Mouse (Mus musculus): Measurements from ENCODE around the gene 0610009B22Rik. TPM values are rescaled to one million over a fixed set of nuclear protein-coding genes. Genes with fewer than 3 reads are reported as not detected.
A peak's percentile ranks its signal among the peaks of the same experiment; 100 is the strongest.

The 0610009B22Rik gene
- total and polyA plus RNA-seq, 2 experiments, result 17.7 to 30.5 TPM

DNA sequence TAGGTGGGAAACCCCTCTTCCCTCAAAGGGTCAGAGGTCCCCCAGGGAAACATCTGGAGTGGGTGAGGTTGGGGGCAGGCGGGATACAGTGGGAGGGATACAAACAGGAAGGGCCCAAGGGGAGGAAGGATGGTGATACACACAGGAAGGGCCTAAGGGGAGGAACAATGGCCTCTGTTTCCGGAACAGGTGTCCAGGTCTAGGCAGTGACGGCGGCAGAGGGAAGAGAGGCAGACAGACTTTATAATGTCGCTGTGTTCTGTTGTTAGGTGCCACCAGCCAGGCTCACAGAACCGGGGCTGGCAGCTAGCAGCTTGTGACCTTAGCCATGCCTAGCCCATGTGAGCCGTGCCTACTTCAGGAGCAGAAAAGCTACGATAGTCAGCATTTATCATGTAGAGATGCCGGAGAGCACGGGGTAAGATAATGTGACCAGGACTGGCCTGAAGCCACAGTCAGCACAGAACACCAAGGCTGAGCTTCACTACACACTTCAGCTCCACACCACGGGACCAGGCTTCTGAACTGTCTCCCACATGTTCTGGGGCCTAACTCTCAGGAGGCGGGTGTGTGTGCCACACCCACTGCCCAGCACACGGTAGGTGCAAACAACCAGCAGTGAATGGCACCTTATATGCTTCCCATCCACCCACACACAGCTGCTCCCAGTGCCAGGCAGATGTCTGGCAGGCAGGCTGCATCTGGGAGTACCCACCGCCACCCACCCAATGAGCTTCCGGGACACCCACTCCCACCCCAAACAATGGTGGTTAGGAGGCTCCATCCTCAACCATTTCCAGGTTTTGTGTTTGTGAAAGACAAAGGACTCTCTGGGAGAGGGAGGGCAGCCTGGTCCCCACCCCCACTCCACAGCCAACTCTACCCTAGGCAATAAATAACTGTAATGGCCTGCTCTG is 41.7 kb downstream of the 0610009B22Rik start:
- H3K27ac ChIP-seq (replicated peaks; ENCODE audit: insufficient read depth, low read depth, low read length), result peak overlapping the region; percentile 38; the same call in 1 of the 2 replicates
- TF ChIP-seq CTCF (IDR thresholded peaks at IDR 0.05; ENCODE audit: low read depth, low read length), result no peak
- TF ChIP-seq POLR2A (IDR thresholded peaks at IDR 0.05; ENCODE audit: extremely low read depth, insufficient read depth, low read length), result no peak
- H3K9ac ChIP-seq (ENCODE audit: low read depth, low read length), result no peak overlapping the region
- H3K36me3 ChIP-seq (ENCODE audit: control insufficient read depth, insufficient read depth, low read length), result no peaks in the 10 kb centered on the region
- no peak for DNase-seq (ENCODE audit: extremely low read depth, low read depth, low spot score)
- H3K4me3 ChIP-seq (ENCODE audit: insufficient read depth, low read depth, low read length), result no peak overlapping the region
- H3K79me2 ChIP-seq (ENCODE audit: control insufficient read depth, insufficient read depth, low read length), result peaks cover 6% of the 10 kb centered on the region; the same call in 1 of the 2 replicates
- WGBS, result 78% methylated on average over 15 of the region's 15 CpGs
- peaks cover 2% of the 10 kb centered on the region; the same call in 1 of the 2 replicates for H3K4me1 ChIP-seq (ENCODE audit: control insufficient read depth, insufficient read depth, low read length)
- no peaks in the 10 kb centered on the region for H3K27me3 ChIP-seq (ENCODE audit: control insufficient read depth, insufficient read depth, low read length)

DNA sequence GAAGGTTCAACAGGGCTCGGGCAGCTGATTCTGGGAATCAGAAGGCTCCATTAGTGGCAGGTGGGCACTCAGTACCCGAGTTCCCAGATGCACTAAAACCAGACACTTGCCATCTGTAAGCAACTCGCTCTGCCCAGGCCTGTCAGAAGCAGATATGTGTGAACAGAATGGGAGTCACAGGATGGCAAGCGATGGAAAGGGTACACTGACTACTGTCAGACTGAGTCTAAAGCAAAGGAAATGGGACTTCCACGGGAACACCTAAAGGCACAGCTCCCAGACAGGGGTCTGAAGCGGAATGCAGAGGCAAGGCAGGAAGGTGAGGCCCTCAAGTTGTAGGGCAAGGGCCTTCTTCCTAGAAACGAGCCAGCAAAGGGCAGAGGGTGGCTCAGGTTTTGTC is 42.4 kb downstream of the 0610009B22Rik start:
- H3K4me3 ChIP-seq (ENCODE audit: insufficient read depth, low read depth, low read length), result no peak overlapping the region
- 77% methylated on average over 7 of the region's 7 CpGs for WGBS
- no peaks in the 10 kb centered on the region for H3K36me3 ChIP-seq (ENCODE audit: control insufficient read depth, insufficient read depth, low read length)
- no peak overlapping the region for H3K9ac ChIP-seq (ENCODE audit: low read depth, low read length)
- H3K27ac ChIP-seq (replicated peaks; ENCODE audit: insufficient read depth, low read depth, low read length), result no peak overlapping the region
- no peak for DNase-seq (ENCODE audit: extremely low read depth, low read depth, low spot score)
- H3K4me1 ChIP-seq (ENCODE audit: control insufficient read depth, insufficient read depth, low read length), result peaks cover 2% of the 10 kb centered on the region; the same call in 1 of the 2 replicates
- TF ChIP-seq CTCF (IDR thresholded peaks at IDR 0.05; ENCODE audit: low read depth, low read length), result no peak
- TF ChIP-seq POLR2A (IDR thresholded peaks at IDR 0.05; ENCODE audit: extremely low read depth, insufficient read depth, low read length), result no peak
- H3K27me3 ChIP-seq (ENCODE audit: control insufficient read depth, insufficient read depth, low read length), result no peaks in the 10 kb centered on the region
- peaks cover 6% of the 10 kb centered on the region; the same call in 1 of the 2 replicates for H3K79me2 ChIP-seq (ENCODE audit: control insufficient read depth, insufficient read depth, low read length)

- Histone ChIP-seq H3K27me3 (ENCODE audit: control insufficient read depth, insufficient read depth, low read length) (no peaks in the 10 kb centered on the region), H3K4me3 (ENCODE audit: insufficient read depth, low read depth, low read length) (no peak overlapping the region), H3K27ac (replicated peaks; ENCODE audit: insufficient read depth, low read depth, low read length) (no peak overlapping the region), H3K79me2 (ENCODE audit: control insufficient read depth, insufficient read depth, low read length) (peaks cover 4% of the 10 kb centered on the region; the same call in 1 of the 2 replicates), H3K4me1 (ENCODE audit: control insufficient read depth, insufficient read depth, low read length) (peaks cover 2% of the 10 kb centered on the region; the same call in 1 of the 2 replicates), H3K9ac (ENCODE audit: low read depth, low read length) (no peak overlapping the region), H3K36me3 (ENCODE audit: control insufficient read depth, insufficient read depth, low read length) (no peaks in the 10 kb centered on the region)
- 86% methylated on average over 13 of the region's 13 CpGs for WGBS
- no peak for DNase-seq (ENCODE audit: extremely low read depth, low read depth, low spot score)
- no peak for TF ChIP-seq CTCF (IDR thresholded peaks at IDR 0.05; ENCODE audit: low read depth, low read length)
- no peak for TF ChIP-seq POLR2A (IDR thresholded peaks at IDR 0.05; ENCODE audit: extremely low read depth, insufficient read depth, low read length)
These were observed 43.4 kb downstream of the 0610009B22Rik start for GRCm38 (mm10) chr11:51645293-51645692.

DNA sequence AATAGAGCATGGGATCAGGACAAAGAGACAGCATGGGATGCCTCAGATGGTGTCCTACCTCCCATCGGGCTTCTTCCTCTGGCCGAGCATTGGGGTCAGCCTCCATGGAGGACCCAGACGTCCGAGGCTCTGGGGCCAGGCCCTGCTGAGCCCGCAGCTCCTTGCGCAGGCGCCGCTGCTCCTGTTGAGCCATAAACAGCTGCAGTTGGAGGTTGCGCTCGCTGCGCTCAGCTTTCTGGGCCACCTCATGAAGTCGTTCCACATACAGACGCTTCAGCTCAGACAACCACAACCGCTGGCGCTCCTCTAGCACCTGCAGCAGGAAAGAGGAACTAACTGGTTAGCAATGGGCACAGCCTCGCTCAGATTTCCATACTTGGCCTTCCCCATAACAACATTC is 44.5 kb downstream of the 0610009B22Rik start:
- no peaks in the 10 kb centered on the region; the same call in 1 of the 2 replicates for H3K79me2 ChIP-seq (ENCODE audit: control insufficient read depth, insufficient read depth, low read length)
- no peak for DNase-seq (ENCODE audit: extremely low read depth, low read depth, low spot score)
- no peaks in the 10 kb centered on the region for H3K36me3 ChIP-seq (ENCODE audit: control insufficient read depth, insufficient read depth, low read length)
- H3K4me3 ChIP-seq (ENCODE audit: insufficient read depth, low read depth, low read length), result no peak overlapping the region
- no peak for TF ChIP-seq CTCF (IDR thresholded peaks at IDR 0.05; ENCODE audit: low read depth, low read length)
- no peak for TF ChIP-seq POLR2A (IDR thresholded peaks at IDR 0.05; ENCODE audit: extremely low read depth, insufficient read depth, low read length)
- H3K27ac ChIP-seq (replicated peaks; ENCODE audit: insufficient read depth, low read depth, low read length), result no peak overlapping the region
- 91% methylated on average over 16 of the region's 16 CpGs for WGBS
- H3K4me1 ChIP-seq (ENCODE audit: control insufficient read depth, insufficient read depth, low read length), result no peaks in the 10 kb centered on the region
- no peaks in the 10 kb centered on the region for H3K27me3 ChIP-seq (ENCODE audit: control insufficient read depth, insufficient read depth, low read length)
- no peak overlapping the region for H3K9ac ChIP-seq (ENCODE audit: low read depth, low read length)

DNA sequence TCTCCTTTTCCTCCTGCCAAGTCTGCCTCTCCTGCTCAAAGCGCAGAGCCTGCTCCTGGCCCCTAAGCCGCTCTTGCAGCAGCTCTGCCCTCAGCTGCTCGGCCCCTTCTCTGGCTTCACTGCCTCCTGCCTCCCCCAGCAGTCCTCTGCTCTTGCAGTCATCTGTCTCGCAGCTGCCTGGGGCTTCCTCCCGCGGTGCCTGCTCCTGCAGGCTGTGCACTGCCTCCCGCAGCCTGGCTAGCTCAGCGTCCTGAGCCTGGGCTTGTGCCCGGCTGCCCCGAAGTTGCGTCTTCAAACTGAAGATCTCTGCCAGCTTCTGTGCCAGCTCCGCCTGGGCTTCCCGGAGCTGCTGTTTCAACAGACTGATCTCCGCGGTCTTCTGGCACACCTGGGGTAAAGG is 44.9 kb downstream of the 0610009B22Rik start:
- no peak overlapping the region for H3K27ac ChIP-seq (replicated peaks; ENCODE audit: insufficient read depth, low read depth, low read length)
- H3K9ac ChIP-seq (ENCODE audit: low read depth, low read length), result no peak overlapping the region
- 46% methylated on average over 15 of the region's 15 CpGs for WGBS
- H3K4me3 ChIP-seq (ENCODE audit: insufficient read depth, low read depth, low read length), result no peak overlapping the region
- H3K27me3 ChIP-seq (ENCODE audit: control insufficient read depth, insufficient read depth, low read length), result no peaks in the 10 kb centered on the region
- TF ChIP-seq CTCF (IDR thresholded peaks at IDR 0.05; ENCODE audit: low read depth, low read length), result no peak
- no peak for TF ChIP-seq POLR2A (IDR thresholded peaks at IDR 0.05; ENCODE audit: extremely low read depth, insufficient read depth, low read length)
- H3K36me3 ChIP-seq (ENCODE audit: control insufficient read depth, insufficient read depth, low read length), result no peaks in the 10 kb centered on the region
- DNase-seq (ENCODE audit: extremely low read depth, low read depth, low spot score), result peak; percentile 66
- no peaks in the 10 kb centered on the region for H3K4me1 ChIP-seq (ENCODE audit: control insufficient read depth, insufficient read depth, low read length)
- H3K79me2 ChIP-seq (ENCODE audit: control insufficient read depth, insufficient read depth, low read length), result no peaks in the 10 kb centered on the region

DNA sequence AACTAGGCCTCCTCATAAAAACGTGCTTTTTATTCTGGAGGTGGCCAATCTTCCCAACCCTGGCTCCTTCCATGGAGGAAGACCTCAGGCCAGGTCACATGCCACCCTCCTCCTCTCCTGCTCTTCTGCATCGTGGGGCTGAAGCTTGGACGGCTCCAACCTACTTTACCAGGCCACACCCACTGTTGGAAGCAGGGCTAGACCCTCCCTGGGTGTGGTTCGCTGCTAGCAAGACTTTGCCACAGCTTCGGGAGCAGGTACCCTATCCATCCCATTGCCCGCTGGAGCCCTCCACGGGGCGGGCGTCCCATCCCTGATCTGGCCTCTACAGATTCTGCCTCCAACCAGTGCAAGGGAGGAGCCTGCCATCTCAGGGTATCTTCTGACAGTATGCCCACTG is 45.5 kb downstream of the 0610009B22Rik start:
- no peak overlapping the region for H3K27ac ChIP-seq (replicated peaks; ENCODE audit: insufficient read depth, low read depth, low read length)

More for the DNA sequence above, 45.5 kb downstream of the 0610009B22Rik start:
- Histone ChIP-seq H3K9ac (ENCODE audit: low read depth, low read length) (no peak overlapping the region), H3K79me2 (ENCODE audit: control insufficient read depth, insufficient read depth, low read length) (no peaks in the 10 kb centered on the region), H3K4me3 (ENCODE audit: insufficient read depth, low read depth, low read length) (no peak overlapping the region), H3K36me3 (ENCODE audit: control insufficient read depth, insufficient read depth, low read length) (no peaks in the 10 kb centered on the region), H3K27me3 (ENCODE audit: control insufficient read depth, insufficient read depth, low read length) (no peaks in the 10 kb centered on the region), H3K4me1 (ENCODE audit: control insufficient read depth, insufficient read depth, low read length) (no peaks in the 10 kb centered on the region)
- DNase-seq (ENCODE audit: extremely low read depth, low read depth, low spot score), result no peak
- WGBS, result 75% methylated on average over 9 of the region's 9 CpGs
- TF ChIP-seq CTCF (IDR thresholded peaks at IDR 0.05; ENCODE audit: low read depth, low read length), result no peak

Measured in liver, adult 2 months (tissue).